Mouse (Mus musculus) midbrain, postnatal 0 days (tissue): Measurements from ENCODE around the gene Dnph1. TPM values are rescaled to one million over a fixed set of nuclear protein-coding genes. Genes with fewer than 3 reads are reported as not detected.
"Not testable (repeated sequence)": the region's sequence is repeated elsewhere in the genome, so short reads cannot be mapped to it uniquely, and the experiment has no call there.

Experiments used
- ATAC-seq: fragments of 200-750 bp; cut with Nextera tagmentation; 2 replicates; pipeline ENCODE4 v1.8.0; 2017; ENCODE audit warnings: moderate number of reproducible peaks, mild to moderate bottlenecking, moderate TSS enrichment, moderate library complexity; ENCODE audit not compliant: low FRiP score
- DNase-seq: peaks from one replicate; pipeline ENCODE4 v3.0.0-alpha.2; 2015; ENCODE audit warnings: low spot score
- H3K27ac ChIP-seq: fragments of 300-500 bp; sonication (generic); 2 replicates; pipeline ENCODE4 v1.5.1; 2014; ENCODE audit warnings: low read depth, mild to moderate bottlenecking, low read length, mixed read lengths
- H3K27me3 ChIP-seq: fragments of 300-500 bp; sonication (generic); 2 replicates; pipeline ENCODE4 v1.6.1; 2014; ENCODE audit warnings: low read length, control low read depth, mixed read lengths; ENCODE audit not compliant: insufficient read depth
- H3K36me3 ChIP-seq: fragments of 300-500 bp; sonication (generic); 2 replicates; pipeline ENCODE4 v1.6.1; 2014; ENCODE audit warnings: low read length, control low read depth, mixed read lengths; ENCODE audit not compliant: insufficient read depth
- H3K4me1 ChIP-seq: fragments of 300-500 bp; sonication (generic); 2 replicates; pipeline ENCODE4 v1.6.1; 2014; ENCODE audit warnings: mild to moderate bottlenecking, control low read depth, antibody characterized with exemption, low read length, mixed read lengths; ENCODE audit not compliant: insufficient read depth
- H3K4me2 ChIP-seq: fragments of 300-500 bp; sonication (generic); 2 replicates; pipeline ENCODE4 v1.6.1; 2014; ENCODE audit warnings: low read depth, mild to moderate bottlenecking, low read length, mixed read lengths; ENCODE audit not compliant: poor library complexity, severe bottlenecking
- H3K4me3 ChIP-seq: fragments of 300-500 bp; sonication (generic); 2 replicates; pipeline ENCODE4 v1.5.1; 2014; ENCODE audit warnings: low read depth, mild to moderate bottlenecking, low read length, moderate library complexity
- H3K9ac ChIP-seq: fragments of 300-500 bp; sonication (generic); replicated peaks from 2 replicates; pipeline ENCODE4 v1.6.1; 2014; ENCODE audit warnings: mild to moderate bottlenecking, low read length, moderate library complexity, mixed read lengths; ENCODE audit not compliant: poor library complexity, severe bottlenecking
- H3K9me3 ChIP-seq: fragments of 300-500 bp; sonication (generic); 2 replicates; pipeline ENCODE4 v1.6.1; 2016; ENCODE audit warnings: low read length, control low read depth
- CTCF ChIP-seq: IDR thresholded peaks from 2 replicates; pipeline ENCODE4 v1.5.1; 2016; ENCODE audit warnings: antibody characterized with exemption, mild to moderate bottlenecking
- WGBS: fragments of 180-500 bp; shearing (Covaris S2); extraction: QIAGEN DNeasy Blood & Tissue Kit; methylation state at CpG from one replicate; pipeline ENCODE4 v1.1.7; 2014; 5-methylcytosine and 5-hydroxymethylcytosine counted together
- polyA plus RNA-seq: library from polyadenylated mRNA; unstranded; fragments of >200 nt; fragmentation: Nextera tagmentation; extraction: Ambion mirVana; gene quantifications from 2 replicates; pipeline ENCODE4 v1.2.1, GENCODE M21; 2015
- total RNA-seq: library from RNA; depleted of rRNA; stranded (reverse); fragments of >200 nt; gene quantifications from 2 replicates; pipeline ENCODE4 v1.2.3, GENCODE M21; 2014

The Dnph1 gene
- total and polyA plus RNA-seq, 2 experiments from 2014 or later = 4.1 to 10.2 TPM

- H3K9me3 ChIP-seq = no peaks in the 10 kb centered on the region
- DNase-seq (no peak), ATAC-seq (peak; percentile 41)
- 2% methylated on average over 10 of the region's 22 CpGs for WGBS
- H3K27me3 ChIP-seq = no peaks in the 10 kb centered on the region
- peak overlapping the region; percentile 80 for H3K27ac ChIP-seq
- no peaks in the 10 kb centered on the region for H3K36me3 ChIP-seq
- peaks cover 21% of the 10 kb centered on the region for H3K4me1 ChIP-seq
- H3K4me2 ChIP-seq = peak overlapping the region; percentile 69
- H3K9ac ChIP-seq = peak overlapping the region; percentile 97
- peak overlapping the region; percentile 83 for H3K4me3 ChIP-seq
- no peak for TF ChIP-seq CTCF
These were observed 9.5 kb upstream of the Dnph1 start for GRCm38 (mm10) chr17:46486995-46487394.

GRCm38 (mm10) chr17:46487431-46487830, 9.1 kb upstream of the Dnph1 start, which contains the start of gene Ttbk1:
Gene Ttbk1 (minus strand): TSS chr17:46487675.
- WGBS = 2% methylated on average over 7 of the region's 49 CpGs
- H3K4me2 ChIP-seq = peak within 1 kb of the TSS; percentile 69
- peak within 1 kb of the TSS; percentile 80 for H3K27ac ChIP-seq
- H3K36me3 ChIP-seq = no peaks in the 10 kb centered on the region
- H3K4me3 ChIP-seq = peak within 1 kb of the TSS; percentile 83
- H3K4me1 ChIP-seq = peaks cover 21% of the 10 kb centered on the region
- no peaks in the 10 kb centered on the region for H3K9me3 ChIP-seq
- DNase-seq (peak; percentile 81), ATAC-seq (peak; percentile 76)
- TF ChIP-seq CTCF = no peak
- H3K9ac ChIP-seq = peak within 1 kb of the TSS; percentile 97
- no peaks in the 10 kb centered on the region for H3K27me3 ChIP-seq

- no peak for TF ChIP-seq CTCF
- no peak for DNase-seq
- Histone ChIP-seq H3K4me3 (no peak overlapping the region), H3K4me1 (no peaks in the 10 kb centered on the region; the same call in 1 of the 2 replicates), H3K27me3 (no peaks in the 10 kb centered on the region), H3K9ac (no peak overlapping the region), H3K4me2 (no peak overlapping the region), H3K36me3 (peaks cover 6% of the 10 kb centered on the region; the same call in 1 of the 2 replicates), H3K9me3 (no peaks in the 10 kb centered on the region), H3K27ac (no peak overlapping the region)
- 89% methylated on average over 5 of the region's 5 CpGs for WGBS
- ATAC-seq = no peak
These were observed 1.0 kb upstream of the Dnph1 start for GRCm38 (mm10) chr17:46495486-46495885.

- not testable (repeated sequence) for H3K4me2 ChIP-seq, H3K9ac ChIP-seq, H3K4me3 ChIP-seq, DNase-seq, H3K27me3 ChIP-seq, H3K36me3 ChIP-seq, H3K4me1 ChIP-seq, H3K9me3 ChIP-seq, H3K27ac ChIP-seq, ATAC-seq
These were observed 430 bp upstream of the Dnph1 start for GRCm38 (mm10) chr17:46496081-46496480.

GRCm38 (mm10) chr17:46497956-46498355, 1.4 kb downstream of the Dnph1 start:
- Histone ChIP-seq H3K4me1 (no peaks in the 10 kb centered on the region; the same call in 1 of the 2 replicates), H3K27me3 (no peaks in the 10 kb centered on the region), H3K27ac (no peak overlapping the region), H3K9ac (no peak overlapping the region), H3K4me2 (no peak overlapping the region), H3K36me3 (peaks cover 18% of the 10 kb centered on the region; the same call in 1 of the 2 replicates), H3K4me3 (no peak overlapping the region), H3K9me3 (no peaks in the 10 kb centered on the region)
- WGBS = 58% methylated on average over 8 of the region's 8 CpGs
- no peak for TF ChIP-seq CTCF
- no peak for DNase-seq
- ATAC-seq = no peak

- ATAC-seq (no peak), DNase-seq (no peak)
- no peak overlapping the region for H3K4me3 ChIP-seq
- no peaks in the 10 kb centered on the region for H3K9me3 ChIP-seq
- no peaks in the 10 kb centered on the region for H3K27me3 ChIP-seq
- H3K9ac ChIP-seq = no peak overlapping the region
- no peak overlapping the region for H3K4me2 ChIP-seq
- no peak for TF ChIP-seq CTCF
- 91% methylated on average over 2 of the region's 2 CpGs for WGBS
- H3K36me3 ChIP-seq = peaks cover 38% of the 10 kb centered on the region
- no peak overlapping the region for H3K27ac ChIP-seq
- no peaks in the 10 kb centered on the region for H3K4me1 ChIP-seq
These were observed 6.3 kb downstream of the Dnph1 start for GRCm38 (mm10) chr17:46502775-46503174.
